Mouse (Mus musculus) embryonic facial prominence, embryonic 12.5 days (tissue): ENCODE measurements around the gene Nedd9. TPM values are rescaled to one million over a fixed set of nuclear protein-coding genes. Genes with fewer than 3 reads are reported as not detected.

ENCODE experiments used
- ATAC-seq: fragments of 200-750 bp; cut with Nextera tagmentation; 2 replicates; pipeline ENCODE4 v1.8.0; 2017; ENCODE audit not compliant: insufficient number of reproducible peaks, insufficient read depth, low FRiP score, low TSS enrichment
- H3K27ac ChIP-seq: fragments of 300-500 bp; sonication (generic); 2 replicates; pipeline ENCODE4 v1.5.1; 2016; ENCODE audit warnings: mild to moderate bottlenecking
- H3K27me3 ChIP-seq: fragments of 300-500 bp; sonication (generic); 2 replicates; pipeline ENCODE4 v1.6.1; 2016; ENCODE audit warnings: mild to moderate bottlenecking, moderate library complexity
- H3K36me3 ChIP-seq: fragments of 300-500 bp; sonication (generic); 2 replicates; pipeline ENCODE4 v1.6.1; 2016; ENCODE audit warnings: mild to moderate bottlenecking
- H3K4me1 ChIP-seq: fragments of 300-500 bp; sonication (generic); 2 replicates; pipeline ENCODE4 v1.6.1; 2016
- H3K4me2 ChIP-seq: fragments of 300-500 bp; sonication (generic); replicated peaks from 2 replicates; pipeline ENCODE4 v1.6.1; 2016; ENCODE audit warnings: mild to moderate bottlenecking, moderate library complexity
- H3K4me3 ChIP-seq: fragments of 300-500 bp; sonication (generic); 2 replicates; pipeline ENCODE4 v1.5.1; 2016; ENCODE audit warnings: mild to moderate bottlenecking
- H3K9ac ChIP-seq: fragments of 300-500 bp; sonication (generic); 2 replicates; pipeline ENCODE4 v1.6.1; 2016; ENCODE audit warnings: mild to moderate bottlenecking, moderate library complexity
- H3K9me3 ChIP-seq: fragments of 300-500 bp; sonication (generic); 2 replicates; pipeline ENCODE4 v1.6.1; 2016; ENCODE audit warnings: mild to moderate bottlenecking, moderate library complexity
- WGBS: fragments of 180-500 bp; shearing (Covaris S2); methylation state at CpG from one replicate; pipeline ENCODE4 v1.1.7; 2016; 5-methylcytosine and 5-hydroxymethylcytosine counted together
- polyA plus RNA-seq: library from polyadenylated mRNA; unstranded; fragments of >200 nt; fragmentation: Nextera tagmentation; extraction: Ambion mirVana; gene quantifications from 2 replicates; pipeline ENCODE4 v1.2.1, GENCODE M21; 2016

The Nedd9 gene
- polyA plus RNA-seq, 1 experiment from 2014 or later = 20.6 TPM

- H3K36me3 ChIP-seq = no peaks in the 10 kb centered on the region
- H3K4me3 ChIP-seq = peak overlapping the region; percentile 60
- WGBS = 2% methylated on average over 16 of the region's 16 CpGs
- H3K9ac ChIP-seq = peak overlapping the region; percentile 38; the same call in 1 of the 2 replicates
- peak overlapping the region; percentile 91 for H3K27ac ChIP-seq
- H3K9me3 ChIP-seq = no peaks in the 10 kb centered on the region
- peaks cover 19% of the 10 kb centered on the region for H3K4me1 ChIP-seq
- no peaks in the 10 kb centered on the region; the same call in 1 of the 2 replicates for H3K27me3 ChIP-seq
- 0 out of 2 replicates have a peak, but pooled peaks have one; percentile 1 for ATAC-seq
- peak overlapping the region; percentile 67 for H3K4me2 ChIP-seq
Measured at GRCm38 (mm10) chr13:41359330-41360215, 127.6 kb downstream of the Nedd9 start.

GRCm38 (mm10) chr13:41358480-41359180 is 128.5 kb downstream of the Nedd9 start:
- ATAC-seq = peak; percentile 99
- under 1% methylated on average over 42 of the region's 42 CpGs for WGBS
- peak overlapping the region; percentile 60 for H3K4me3 ChIP-seq
- H3K4me1 ChIP-seq = peaks cover 24% of the 10 kb centered on the region
- no peaks in the 10 kb centered on the region for H3K9me3 ChIP-seq
- H3K36me3 ChIP-seq = no peaks in the 10 kb centered on the region
- H3K27me3 ChIP-seq = no peaks in the 10 kb centered on the region; the same call in 1 of the 2 replicates
- peak overlapping the region; percentile 67 for H3K4me2 ChIP-seq
- peak overlapping the region; percentile 60 for H3K9ac ChIP-seq
- H3K27ac ChIP-seq = peak overlapping the region; percentile 91

DNA sequence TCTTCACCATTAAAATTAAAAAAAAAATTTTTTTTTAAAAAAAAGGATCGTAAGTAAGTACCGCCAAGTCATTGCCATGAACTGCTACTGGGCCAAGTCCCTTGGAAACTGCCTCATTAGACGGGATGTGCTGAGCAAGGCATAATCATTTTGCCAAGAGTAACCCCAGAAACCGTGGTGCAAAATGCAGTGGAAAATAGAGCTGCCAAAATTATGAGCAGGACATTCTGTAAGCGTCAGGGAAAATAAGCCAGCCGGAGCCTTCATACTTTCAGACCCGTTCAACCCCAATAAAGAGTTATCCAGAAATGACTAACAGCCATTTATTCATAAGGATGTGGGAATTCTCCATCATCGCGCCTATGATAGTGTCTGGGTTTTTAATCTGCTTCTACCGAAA is 129.2 kb downstream of the Nedd9 start:
- Histone ChIP-seq H3K27me3 (no peaks in the 10 kb centered on the region; the same call in 1 of the 2 replicates), H3K4me3 (peak overlapping the region; percentile 60), H3K9me3 (no peaks in the 10 kb centered on the region), H3K36me3 (no peaks in the 10 kb centered on the region), H3K4me1 (peaks cover 25% of the 10 kb centered on the region), H3K4me2 (peak overlapping the region; percentile 67), H3K27ac (peak overlapping the region; percentile 91), H3K9ac (peak overlapping the region; percentile 60)
- 13% methylated on average over 10 of the region's 10 CpGs for WGBS
- ATAC-seq = no peak

DNA sequence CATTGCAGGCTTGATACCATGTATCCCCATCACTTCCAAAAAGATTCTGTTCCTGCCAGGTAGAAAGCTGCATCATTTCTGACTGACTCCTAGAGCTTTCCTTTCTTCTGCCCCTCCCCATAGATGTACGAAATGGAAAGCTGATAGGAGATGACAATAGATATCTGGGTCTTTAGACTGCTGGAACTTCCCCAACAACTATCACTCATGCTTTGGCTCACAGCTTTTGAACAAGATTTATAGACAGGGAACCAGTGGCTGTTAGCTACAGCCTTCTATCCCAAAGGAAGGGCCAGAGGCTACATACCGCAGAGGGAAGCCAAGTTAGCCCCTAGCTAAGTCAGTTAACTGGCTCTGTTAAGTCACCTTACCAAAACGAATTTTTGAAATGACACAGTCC is 129.6 kb downstream of the Nedd9 start:
- peak overlapping the region; percentile 60; the same call in 1 of the 2 replicates for H3K9ac ChIP-seq
- 32% methylated on average over 3 of the region's 3 CpGs for WGBS

DNA sequence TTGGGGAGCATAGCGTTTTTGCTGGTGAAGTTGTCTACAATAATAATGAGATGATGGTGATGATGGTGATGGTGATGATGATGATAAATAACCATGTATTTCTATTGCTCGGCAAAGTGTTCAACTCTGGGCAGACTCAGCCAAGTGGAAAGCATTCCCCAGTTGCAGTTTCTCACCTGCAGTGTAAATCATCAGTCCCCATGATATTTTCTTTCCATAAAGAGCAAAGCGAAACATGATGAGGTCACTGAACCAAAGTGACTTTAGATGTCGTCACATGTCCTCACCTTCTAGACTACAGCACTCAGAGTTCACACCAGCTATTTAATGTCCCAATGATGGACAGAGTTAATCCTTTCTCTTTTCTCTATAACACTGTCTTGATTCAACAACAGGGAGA is 130.0 kb downstream of the Nedd9 start:
- 70% methylated on average over 4 of the region's 4 CpGs for WGBS
- Histone ChIP-seq H3K9me3 (no peaks in the 10 kb centered on the region), H3K4me2 (peak overlapping the region; percentile 67), H3K9ac (no peak overlapping the region), H3K27ac (no peak overlapping the region), H3K27me3 (no peaks in the 10 kb centered on the region; the same call in 1 of the 2 replicates), H3K4me1 (peaks cover 31% of the 10 kb centered on the region), H3K36me3 (no peaks in the 10 kb centered on the region), H3K4me3 (peak overlapping the region; percentile 60)
- ATAC-seq = no peak

More for the DNA sequence above, 129.6 kb downstream of the Nedd9 start:
- peaks cover 29% of the 10 kb centered on the region for H3K4me1 ChIP-seq
- peak overlapping the region; percentile 67 for H3K4me2 ChIP-seq
- no peaks in the 10 kb centered on the region for H3K9me3 ChIP-seq
- no peak overlapping the region for H3K27ac ChIP-seq
- H3K36me3 ChIP-seq = no peaks in the 10 kb centered on the region
- peak overlapping the region; percentile 60 for H3K4me3 ChIP-seq
- no peaks in the 10 kb centered on the region; the same call in 1 of the 2 replicates for H3K27me3 ChIP-seq
- ATAC-seq = no peak

DNA sequence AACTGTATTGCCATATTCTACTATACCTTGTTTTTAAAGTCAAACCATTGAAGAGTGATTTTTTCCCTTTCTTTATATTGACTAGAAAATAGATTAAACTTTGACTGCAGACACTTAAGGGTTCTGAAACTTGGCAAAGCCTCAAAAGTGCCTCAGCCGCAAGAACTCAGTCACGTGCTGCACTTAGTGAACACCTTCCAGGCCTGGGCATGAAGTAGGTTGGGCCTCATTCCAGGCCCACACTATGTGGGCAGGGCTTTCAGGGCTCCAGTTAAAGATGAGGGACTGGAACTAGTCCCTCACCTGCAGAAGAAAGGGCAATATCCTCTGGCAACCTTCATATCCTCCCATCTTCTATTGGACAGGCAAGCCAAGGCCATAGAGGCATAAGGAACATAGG is 131.6 kb downstream of the Nedd9 start:
- H3K9ac ChIP-seq = no peak overlapping the region
- no peak overlapping the region for H3K4me3 ChIP-seq
- H3K27me3 ChIP-seq = no peaks in the 10 kb centered on the region
- 0 out of 2 replicates have a peak overlapping the region, but pooled peaks have one; percentile 1 for H3K4me2 ChIP-seq
- H3K27ac ChIP-seq = no peak overlapping the region
- no peak for ATAC-seq
- H3K4me1 ChIP-seq = peaks cover 31% of the 10 kb centered on the region
- no peaks in the 10 kb centered on the region for H3K36me3 ChIP-seq
- no peaks in the 10 kb centered on the region for H3K9me3 ChIP-seq
- 50% methylated on average over 2 of the region's 2 CpGs for WGBS

- H3K36me3 ChIP-seq = no peaks in the 10 kb centered on the region
- 61% methylated on average over 6 of the region's 6 CpGs for WGBS
- no peaks in the 10 kb centered on the region for H3K9me3 ChIP-seq
- no peak overlapping the region; the same call in 1 of the 2 replicates for H3K4me2 ChIP-seq
- 0 out of 2 replicates have a peak overlapping the region, but pooled peaks have one; percentile 2 for H3K27ac ChIP-seq
- no peak overlapping the region for H3K9ac ChIP-seq
- no peak for ATAC-seq
- no peak overlapping the region for H3K4me3 ChIP-seq
- no peaks in the 10 kb centered on the region for H3K27me3 ChIP-seq
- peaks cover 25% of the 10 kb centered on the region for H3K4me1 ChIP-seq
Measured at GRCm38 (mm10) chr13:41354591-41354990, 132.6 kb downstream of the Nedd9 start.

- no peak overlapping the region for H3K4me3 ChIP-seq
- H3K9ac ChIP-seq = no peak overlapping the region
- no peak for ATAC-seq
- H3K36me3 ChIP-seq = no peaks in the 10 kb centered on the region
- no peak overlapping the region for H3K4me2 ChIP-seq
- H3K27ac ChIP-seq = no peak overlapping the region
- H3K4me1 ChIP-seq = peaks cover 25% of the 10 kb centered on the region
- 65% methylated on average over 3 of the region's 3 CpGs for WGBS
- no peaks in the 10 kb centered on the region for H3K27me3 ChIP-seq
- no peaks in the 10 kb centered on the region for H3K9me3 ChIP-seq
Measured at GRCm38 (mm10) chr13:41353676-41354075, 133.5 kb downstream of the Nedd9 start.

DNA sequence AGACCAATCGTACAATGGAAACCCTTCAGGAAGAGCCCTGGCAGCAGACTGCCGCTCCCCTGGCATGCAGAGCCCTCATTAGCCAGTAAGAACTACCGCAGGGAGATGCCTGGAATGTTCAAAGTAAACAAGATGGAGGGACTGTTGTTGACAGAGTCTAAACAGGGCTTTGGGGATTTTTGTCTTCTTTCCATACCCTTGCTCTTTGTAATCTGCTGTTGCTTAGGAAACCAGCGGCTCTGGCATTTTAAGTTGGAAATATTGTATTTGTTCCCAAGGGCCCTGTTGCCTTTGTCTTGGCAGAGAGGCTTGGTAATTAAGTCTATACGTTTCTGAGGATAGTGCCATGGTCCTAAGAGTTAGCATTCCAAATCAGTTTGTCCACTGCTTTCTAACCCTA is 134.8 kb downstream of the Nedd9 start:
- Histone ChIP-seq H3K4me2 (no peak overlapping the region), H3K9ac (no peak overlapping the region), H3K27me3 (no peaks in the 10 kb centered on the region), H3K4me3 (no peak overlapping the region), H3K36me3 (no peaks in the 10 kb centered on the region), H3K4me1 (peaks cover 25% of the 10 kb centered on the region), H3K27ac (no peak overlapping the region), H3K9me3 (no peaks in the 10 kb centered on the region)
- no peak for ATAC-seq
- whole genome bisulfite sequencing = 45% methylated on average over 5 of the region's 5 CpGs

DNA sequence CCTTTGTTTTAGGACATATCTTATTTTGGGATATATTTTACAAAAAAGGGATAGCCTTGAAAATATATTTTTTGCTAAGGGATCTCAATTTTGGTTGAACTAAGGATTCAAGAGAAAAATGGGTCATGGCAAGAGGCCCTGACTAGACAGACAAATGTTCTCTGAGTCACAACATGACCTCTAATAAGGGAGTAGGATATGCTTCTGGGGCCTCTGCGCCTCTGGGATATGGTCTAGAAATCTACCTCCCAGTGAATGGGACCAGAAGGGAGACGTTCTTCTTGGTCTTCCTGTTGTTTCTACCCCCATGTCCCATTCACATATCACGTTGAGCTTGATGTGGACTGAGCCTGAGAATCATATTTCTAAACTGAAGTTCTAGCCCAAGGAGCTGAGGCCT is 136.6 kb downstream of the Nedd9 start:
- H3K9me3 ChIP-seq = no peaks in the 10 kb centered on the region
- H3K27me3 ChIP-seq = no peaks in the 10 kb centered on the region
- no peak overlapping the region for H3K4me3 ChIP-seq
- no peak overlapping the region for H3K27ac ChIP-seq
- peaks cover 19% of the 10 kb centered on the region for H3K4me1 ChIP-seq
- no peak overlapping the region for H3K4me2 ChIP-seq
- WGBS = 82% methylated on average over 3 of the region's 3 CpGs
- no peak overlapping the region for H3K9ac ChIP-seq
- ATAC-seq = no peak
- no peaks in the 10 kb centered on the region for H3K36me3 ChIP-seq

GRCm38 (mm10) chr13:41349770-41350169 is 137.4 kb downstream of the Nedd9 start:
- ATAC-seq = no peak
- H3K4me3 ChIP-seq = no peak overlapping the region
- no peak overlapping the region for H3K27ac ChIP-seq
- WGBS = 52% methylated on average over 4 of the region's 4 CpGs
- no peak overlapping the region for H3K9ac ChIP-seq
- H3K4me2 ChIP-seq = no peak overlapping the region
- H3K27me3 ChIP-seq = no peaks in the 10 kb centered on the region
- H3K9me3 ChIP-seq = no peaks in the 10 kb centered on the region
- H3K4me1 ChIP-seq = peaks cover 18% of the 10 kb centered on the region
- no peaks in the 10 kb centered on the region for H3K36me3 ChIP-seq
